ENCODE assay signal across 1 mouse cellular context in genomic region chr9:107338172-107338883, GRCm38 (mm10).
TF ChIP-seq lines count a peak whose summit lies in the region.

Gene Hemk1, minus strand, starts transcription at chr9:107338350.

TF ChIP-seq in CH12.LX, 34 proteins besides CTCF, POLR2A, EP300 and RAD21 (continued from another document):
- TF ChIP-seq USF2 (conservative IDR thresholded peaks at IDR 0.05; ENCODE audit: low read depth, low read length) = no peak
- no peak for TF ChIP-seq GABPA (IDR thresholded peaks at IDR 0.05; ENCODE audit: insufficient replicate concordance, low read depth, low read length)
- TF ChIP-seq ELF1 (IDR thresholded peaks at IDR 0.05; ENCODE audit: low read depth, low read length) = peak; percentile 80
- no peak for TF ChIP-seq SMC3 (IDR thresholded peaks at IDR 0.05; ENCODE audit: low read depth, low read length)
- no peak for TF ChIP-seq JUN (IDR thresholded peaks at IDR 0.05; ENCODE audit: insufficient read depth, low read depth, low read length)
- no peak for TF ChIP-seq ZKSCAN1 (IDR thresholded peaks at IDR 0.05; ENCODE audit: borderline replicate concordance, low read depth, low read length)
- 0 out of 2 replicates have a peak, but pooled peaks have one; percentile 12 for TF ChIP-seq ETS1 (conservative IDR thresholded peaks at IDR 0.05; ENCODE audit: low read depth, low read length)
- TF ChIP-seq MAZ (IDR thresholded peaks at IDR 0.05; ENCODE audit: low read depth, low read length) = peak; percentile 90
